Mouse (Mus musculus): Measurements from ENCODE around the gene Asf1b. TPM values are rescaled to one million over a fixed set of nuclear protein-coding genes. Genes with fewer than 3 reads are reported as not detected.
A peak's percentile ranks its signal among the peaks of the same experiment; 100 is the strongest.

The Asf1b gene
- 1 to 10 TPM; 1.1 to 2.7 (median 1.8) TPM for total RNA-seq (2022)

- DNase-seq: peak; percentile 99
Observed at GRCm38 (mm10) chr8:83955106-83955957, at the start of gene Asf1b, which contains the start of gene Gm10644. Gene Asf1b (plus strand): TSS chr8:83955507. Gene Gm10644 (minus strand): TSS chr8:83955205.

GRCm38 (mm10) chr8:83908583-83908982, 46.7 kb upstream of the Asf1b start:
- DNase-seq: no peak

GRCm38 (mm10) chr8:83909311-83909710, 46.0 kb upstream of the Asf1b start:
- DNase-seq: no peak

DNA sequence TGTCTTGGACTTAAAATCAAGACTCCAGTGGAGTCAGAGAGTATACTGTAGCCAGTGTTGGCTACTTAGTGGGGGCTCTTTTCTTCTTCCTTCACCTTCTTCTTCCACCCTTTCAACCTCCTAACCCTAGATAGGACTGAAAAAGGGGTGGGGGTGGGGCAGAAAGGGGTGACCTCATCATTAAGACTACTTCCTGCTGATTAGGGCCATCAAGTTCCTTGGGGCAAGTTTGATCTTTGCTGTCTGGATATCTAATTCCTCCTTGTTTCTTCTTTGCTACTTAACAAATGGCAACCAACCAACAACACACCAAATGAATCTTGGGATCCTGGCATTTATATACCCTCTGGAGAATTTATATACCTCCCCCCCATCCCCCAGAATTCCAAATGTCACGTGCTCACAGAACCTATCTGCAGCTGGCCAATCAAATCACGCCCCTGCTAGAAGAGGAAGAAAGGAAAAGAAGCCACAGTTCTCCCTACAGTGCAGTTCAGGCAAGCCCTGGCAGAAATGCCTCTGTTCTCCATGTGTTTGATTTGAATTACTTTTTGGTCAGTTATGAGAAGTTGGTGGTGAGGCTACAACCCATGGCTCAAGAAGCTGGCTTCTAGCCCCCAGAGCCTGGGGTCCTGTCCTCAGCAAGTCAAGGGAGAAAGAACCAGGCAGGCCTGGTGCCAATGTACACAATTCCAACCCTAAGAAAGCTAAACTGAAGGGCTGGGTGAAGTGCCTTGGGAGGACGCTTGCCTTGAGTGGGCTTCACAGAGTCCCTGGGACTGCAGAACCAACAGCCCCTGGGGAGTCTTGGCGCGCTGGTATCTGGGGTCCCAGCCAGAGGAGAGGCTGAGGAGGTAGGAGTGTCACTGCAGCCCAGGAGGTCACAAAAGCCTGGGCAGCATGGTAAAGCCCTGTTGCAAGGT, 43.2 kb upstream of the Asf1b start:
- DNase-seq: no peak

DNA sequence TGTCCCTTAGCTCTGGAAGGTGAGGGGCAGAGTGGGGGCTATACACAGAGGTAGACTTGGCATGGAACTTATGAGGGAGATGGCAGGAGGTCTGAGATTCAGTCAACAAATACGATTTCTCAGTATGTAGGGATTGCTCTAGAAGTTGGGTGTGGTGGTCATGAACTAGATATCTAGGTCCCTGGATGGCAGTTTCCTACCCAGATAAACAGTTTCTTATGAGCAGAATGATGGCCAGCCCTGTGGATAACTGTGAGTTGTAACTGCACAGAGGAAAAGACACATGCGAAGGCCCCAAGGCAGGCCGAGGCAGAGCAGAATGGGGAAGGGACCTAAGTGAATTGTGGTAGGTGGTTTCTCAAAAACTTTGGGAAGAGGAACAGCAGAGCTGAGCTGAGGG, 41.1 kb upstream of the Asf1b start:
- no peak for DNase-seq

- DNase-seq: no peak
Observed at GRCm38 (mm10) chr8:83914860-83915259, 40.4 kb upstream of the Asf1b start.

- no peak for DNase-seq
Observed at GRCm38 (mm10) chr8:83916015-83916414, 39.3 kb upstream of the Asf1b start.

- peak; percentile 75 for DNase-seq
Observed at GRCm38 (mm10) chr8:83917566-83917965, 37.7 kb upstream of the Asf1b start.

DNA sequence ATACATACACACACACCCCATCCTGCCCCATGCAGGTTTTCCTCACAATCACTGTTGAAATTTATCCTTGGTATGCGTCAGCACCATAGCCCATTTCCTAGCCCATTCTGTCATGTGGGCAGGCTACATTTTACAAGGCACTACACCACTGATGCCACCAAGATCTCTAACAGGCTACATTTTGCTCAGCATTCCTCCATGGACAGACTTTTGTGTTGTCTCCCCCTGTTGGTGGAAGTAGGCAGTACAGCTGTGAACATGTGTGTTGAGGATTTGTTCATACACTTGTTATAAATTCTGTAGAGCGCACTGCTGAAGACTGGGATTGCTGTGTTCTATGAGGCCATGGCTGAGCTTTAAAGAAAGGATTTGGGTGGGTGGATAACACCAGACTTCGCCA, 33.7 kb upstream of the Asf1b start:
- DNase-seq: peak; percentile 63

- DNase-seq: no peak
Observed at GRCm38 (mm10) chr8:83922727-83923126, 32.6 kb upstream of the Asf1b start.

GRCm38 (mm10) chr8:83924585-83924984, 30.7 kb upstream of the Asf1b start:
- DNase-seq: no peak

GRCm38 (mm10) chr8:83926266-83926665, 29.0 kb upstream of the Asf1b start:
- DNase-seq: peak; percentile 79

DNA sequence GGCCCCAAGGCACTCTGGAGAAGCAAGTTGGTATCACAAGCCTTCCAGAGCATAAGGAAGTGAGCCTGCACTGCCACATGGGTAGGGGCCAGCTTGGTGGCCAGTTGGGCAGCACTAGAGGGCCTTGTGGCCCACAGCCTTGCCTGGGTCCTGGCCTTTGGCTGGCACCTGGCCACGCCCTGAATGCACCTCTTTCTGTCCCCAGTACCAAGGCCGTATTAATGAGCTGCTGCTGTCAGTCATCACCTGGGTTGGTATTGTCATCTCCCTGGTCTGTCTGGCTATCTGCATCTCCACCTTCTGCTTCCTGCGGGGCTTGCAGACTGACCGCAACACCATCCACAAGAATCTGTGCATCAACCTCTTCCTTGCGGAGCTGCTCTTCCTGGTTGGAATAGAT, 21.1 kb upstream of the Asf1b start:
- no peak for DNase-seq

- no peak for DNase-seq
Observed at GRCm38 (mm10) chr8:83934994-83935393, 20.3 kb upstream of the Asf1b start.

GRCm38 (mm10) chr8:83935435-83935834, 19.9 kb upstream of the Asf1b start:
- no peak for DNase-seq

DNA sequence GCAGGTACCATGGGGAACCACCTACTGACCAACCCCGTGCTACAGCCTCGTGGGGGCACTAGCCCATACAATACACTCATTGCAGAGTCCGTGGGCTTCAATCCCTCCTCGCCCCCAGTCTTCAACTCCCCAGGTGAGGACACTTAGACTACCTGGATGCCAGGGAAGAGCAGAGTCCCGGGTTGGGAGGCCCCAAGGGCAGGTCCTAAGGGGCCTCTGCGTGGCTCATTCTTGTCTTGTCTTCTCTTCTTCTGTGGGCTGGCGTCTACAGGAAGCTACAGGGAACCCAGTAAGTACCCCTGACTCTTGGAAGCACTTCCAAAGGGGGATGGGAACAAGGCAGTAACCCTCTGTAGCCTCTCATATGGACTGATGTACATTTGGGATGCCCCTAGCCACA, 17.7 kb upstream of the Asf1b start:
- no peak for DNase-seq

DNA sequence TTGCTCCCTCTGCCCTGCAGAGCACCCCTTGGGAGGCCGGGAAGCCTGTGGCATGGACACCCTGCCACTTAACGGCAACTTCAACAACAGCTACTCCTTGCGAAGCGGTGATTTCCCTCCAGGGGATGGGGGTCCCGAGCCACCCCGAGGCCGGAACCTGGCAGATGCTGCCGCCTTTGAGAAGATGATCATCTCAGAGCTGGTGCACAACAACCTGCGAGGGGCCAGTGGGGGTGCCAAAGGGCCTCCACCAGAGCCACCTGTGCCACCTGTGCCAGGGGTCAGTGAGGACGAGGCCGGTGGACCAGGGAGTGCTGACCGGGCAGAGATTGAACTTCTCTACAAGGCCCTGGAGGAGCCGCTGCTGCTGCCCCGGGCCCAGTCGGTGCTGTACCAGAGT, 17.0 kb upstream of the Asf1b start:
- no peak for DNase-seq

GRCm38 (mm10) chr8:83941066-83941677, 14.1 kb upstream of the Asf1b start:
- no peak for DNase-seq

- no peak for DNase-seq
Observed at GRCm38 (mm10) chr8:83942446-83942845, 12.9 kb upstream of the Asf1b start.

DNA sequence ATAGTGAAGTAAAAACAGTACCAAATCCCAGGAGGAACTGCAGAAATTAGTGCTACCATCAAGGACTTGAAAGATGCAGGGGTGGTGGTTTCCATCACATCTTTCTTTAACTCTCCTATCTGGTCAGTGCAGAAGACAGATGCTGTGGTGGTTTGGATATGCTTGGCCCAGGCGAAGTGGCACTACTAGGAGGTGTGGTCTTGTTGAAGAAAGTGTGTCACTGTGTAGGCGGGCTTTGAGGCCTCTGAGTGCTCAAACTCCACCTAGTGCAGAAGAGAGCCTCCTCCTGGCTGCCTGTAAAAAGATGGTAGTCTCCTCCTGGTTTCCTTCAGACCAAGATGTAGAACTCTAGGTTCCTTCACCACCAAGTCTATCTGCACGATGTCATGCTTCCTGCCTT, 9.8 kb upstream of the Asf1b start:
- DNase-seq: no peak

DNA sequence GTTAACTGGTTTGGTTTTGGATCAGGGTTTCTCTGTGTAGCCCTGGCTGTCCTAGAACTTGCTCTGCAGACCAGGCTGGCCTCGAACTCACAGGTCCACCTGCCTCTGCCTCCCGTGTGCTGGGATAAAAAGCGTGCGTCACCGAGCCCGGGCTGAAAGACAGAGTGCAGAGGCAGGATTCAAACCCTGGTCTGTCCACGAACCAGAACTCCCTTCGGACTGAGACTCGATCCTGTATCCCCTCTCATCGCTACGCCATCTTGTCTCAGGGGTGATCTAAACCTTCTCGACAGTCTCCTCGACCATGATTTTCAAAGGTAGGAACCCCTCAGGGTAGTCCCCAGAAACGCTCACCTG, 580 bp upstream of the Asf1b start:
- no peak for DNase-seq

DNA sequence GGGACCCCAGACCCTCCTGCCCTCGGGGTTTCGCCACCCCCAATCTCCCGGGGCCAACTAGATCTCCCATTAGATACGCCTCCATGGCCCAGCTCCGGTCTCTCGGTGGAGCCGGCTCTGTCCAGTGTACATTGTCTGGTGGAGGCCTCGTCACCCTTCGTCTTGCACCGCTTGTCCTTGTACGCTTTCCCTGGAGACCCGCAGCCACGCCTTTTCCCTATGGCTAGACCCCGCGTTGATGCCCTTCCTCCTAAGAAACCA, 581 bp downstream of the Asf1b start:
- no peak for DNase-seq

GRCm38 (mm10) chr8:83956789-83957188, 1.5 kb downstream of the Asf1b start:
- no peak for DNase-seq
